Mouse (Mus musculus): ENCODE measurements around the gene Polr2e. TPM values are rescaled to one million over a fixed set of nuclear protein-coding genes. Genes with fewer than 3 reads are reported as not detected.

Gene Polr2e
- polyA plus RNA-seq, 1 experiment from 2014 or later: 54.3 TPM

GRCm38 (mm10) chr10:80021320-80021641 lies 18.3 kb downstream of the Polr2e start:
- Histone ChIP-seq H3K4me3 (ENCODE audit: inconsistent target) (no peak overlapping the region), H3K79me2 (ENCODE audit: inconsistent target) (peaks cover 98% of the 10 kb centered on the region), H3K36me3 (ENCODE audit: inconsistent target) (peaks cover 66% of the 10 kb centered on the region), H3K27ac (no peak overlapping the region)
- WGBS (ENCODE audit: missing documents): 73% methylated on average over 13 of the region's 13 CpGs

- H3K27ac ChIP-seq: no peak overlapping the region
- peaks cover 93% of the 10 kb centered on the region for H3K79me2 ChIP-seq (ENCODE audit: inconsistent target)
- 90% methylated on average over 17 of the region's 18 CpGs for WGBS (ENCODE audit: missing documents)
- H3K36me3 ChIP-seq (ENCODE audit: inconsistent target): peaks cover 61% of the 10 kb centered on the region
- no peak overlapping the region for H3K4me3 ChIP-seq (ENCODE audit: inconsistent target)
Measured at GRCm38 (mm10) chr10:80020603-80021319, 18.8 kb downstream of the Polr2e start.

- no peak overlapping the region for H3K4me3 ChIP-seq (ENCODE audit: inconsistent target)
- no peak overlapping the region for H3K27ac ChIP-seq
- 92% methylated on average over 11 of the region's 11 CpGs for WGBS (ENCODE audit: missing documents)
- peaks cover 55% of the 10 kb centered on the region for H3K36me3 ChIP-seq (ENCODE audit: inconsistent target)
- H3K79me2 ChIP-seq (ENCODE audit: inconsistent target): peaks cover 88% of the 10 kb centered on the region
Measured at GRCm38 (mm10) chr10:80020191-80020590, 19.4 kb downstream of the Polr2e start.

GRCm38 (mm10) chr10:80019471-80020131 lies 20.0 kb downstream of the Polr2e start:
- peaks cover 49% of the 10 kb centered on the region; the same call in 1 of the 2 replicates for H3K36me3 ChIP-seq (ENCODE audit: inconsistent target)
- 89% methylated on average over 19 of the region's 20 CpGs for WGBS (ENCODE audit: missing documents)
- H3K4me3 ChIP-seq (ENCODE audit: inconsistent target): no peak overlapping the region
- peak overlapping the region; percentile 97 for H3K27ac ChIP-seq
- peaks cover 82% of the 10 kb centered on the region for H3K79me2 ChIP-seq (ENCODE audit: inconsistent target)

- WGBS (ENCODE audit: missing documents): 20% methylated on average over 10 of the region's 15 CpGs
- H3K36me3 ChIP-seq (ENCODE audit: inconsistent target): peaks cover 46% of the 10 kb centered on the region; the same call in 1 of the 2 replicates
- peak overlapping the region; percentile 97 for H3K27ac ChIP-seq
- peak overlapping the region; percentile 90 for H3K4me3 ChIP-seq (ENCODE audit: inconsistent target)
- H3K79me2 ChIP-seq (ENCODE audit: inconsistent target): peaks cover 74% of the 10 kb centered on the region
Measured at GRCm38 (mm10) chr10:80018739-80019297, 20.8 kb downstream of the Polr2e start.

- H3K27ac ChIP-seq: peak overlapping the region; percentile 97
Measured at GRCm38 (mm10) chr10:80017771-80018170, 21.8 kb downstream of the Polr2e start.

GRCm38 (mm10) chr10:80017361-80017760 lies 22.2 kb downstream of the Polr2e start:
- Histone ChIP-seq H3K4me3 (ENCODE audit: inconsistent target) (peak overlapping the region; percentile 90), H3K27ac (peak overlapping the region; percentile 97), H3K79me2 (ENCODE audit: inconsistent target) (peaks cover 59% of the 10 kb centered on the region), H3K36me3 (ENCODE audit: inconsistent target) (peaks cover 31% of the 10 kb centered on the region; the same call in 1 of the 2 replicates)
- 0% methylated on average over 1 of the region's 3 CpGs for WGBS (ENCODE audit: missing documents)

More at GRCm38 (mm10) chr10:80017771-80018170, 21.8 kb downstream of the Polr2e start:
- peaks cover 63% of the 10 kb centered on the region for H3K79me2 ChIP-seq (ENCODE audit: inconsistent target)
- H3K4me3 ChIP-seq (ENCODE audit: inconsistent target): peak overlapping the region; percentile 90
- WGBS (ENCODE audit: missing documents): 2% methylated on average over 13 of the region's 14 CpGs
- peaks cover 35% of the 10 kb centered on the region; the same call in 1 of the 2 replicates for H3K36me3 ChIP-seq (ENCODE audit: inconsistent target)

DNA sequence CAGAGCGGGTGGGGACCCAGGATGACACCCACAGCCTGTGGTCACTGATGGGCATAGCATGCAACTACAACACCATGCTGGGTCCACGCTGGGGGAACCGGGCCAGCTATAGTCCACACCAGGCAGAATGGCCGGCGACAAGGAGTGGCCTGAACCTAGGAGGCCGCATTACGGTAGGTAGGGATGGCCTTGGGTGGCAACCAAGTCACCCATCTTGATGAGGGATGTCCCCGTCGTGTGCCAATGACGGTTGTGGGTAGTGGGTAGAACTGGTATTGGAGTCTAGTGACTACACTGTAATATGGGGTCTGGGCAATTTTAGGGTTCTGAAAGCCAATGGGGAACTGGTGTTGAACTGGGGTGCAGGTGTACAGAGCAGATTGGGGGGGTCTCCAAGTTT lies 22.7 kb downstream of the Polr2e start:
- Histone ChIP-seq H3K4me3 (ENCODE audit: inconsistent target) (peak overlapping the region; percentile 90), H3K36me3 (ENCODE audit: inconsistent target) (peaks cover 31% of the 10 kb centered on the region; the same call in 1 of the 2 replicates)
- WGBS (ENCODE audit: missing documents): 0% methylated on average over 10 of the region's 10 CpGs

GRCm38 (mm10) chr10:80016511-80016910 lies 23.1 kb downstream of the Polr2e start, which contains the start of gene Arhgap45:
Arhgap45 (plus strand) TSS chr10:80016653.
- Histone ChIP-seq H3K27ac (peak within 1 kb of the TSS; percentile 97), H3K4me3 (ENCODE audit: inconsistent target) (peak within 1 kb of the TSS; percentile 90), H3K36me3 (ENCODE audit: inconsistent target) (peaks cover 31% of the 10 kb centered on the region; the same call in 1 of the 2 replicates), H3K79me2 (ENCODE audit: inconsistent target) (peaks cover 51% of the 10 kb centered on the region)
- 0% methylated on average over 11 of the region's 11 CpGs for WGBS (ENCODE audit: missing documents)

More for the DNA sequence above, 22.7 kb downstream of the Polr2e start:
- H3K79me2 ChIP-seq (ENCODE audit: inconsistent target): peaks cover 55% of the 10 kb centered on the region
- H3K27ac ChIP-seq: peak overlapping the region; percentile 97

DNA sequence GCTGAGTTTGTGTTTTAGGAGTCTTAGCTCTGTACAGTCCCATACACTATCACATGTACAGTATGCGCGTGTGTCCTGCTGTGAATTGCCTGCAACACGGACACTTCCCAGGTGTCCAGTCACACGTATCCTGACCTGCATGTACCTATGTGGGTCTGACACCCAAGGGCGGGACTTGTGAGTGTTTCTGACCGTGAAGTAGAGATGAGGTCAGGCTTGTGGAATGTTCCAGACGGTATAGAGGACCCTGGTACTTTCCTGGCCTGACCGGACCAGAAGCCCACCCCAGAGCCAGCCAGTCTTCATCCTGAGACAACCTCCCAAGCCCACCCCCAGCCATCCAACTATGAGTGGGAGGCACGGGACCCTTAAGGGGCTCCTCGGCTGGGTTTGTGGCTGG lies 24.0 kb downstream of the Polr2e start:
- peaks cover 41% of the 10 kb centered on the region for H3K79me2 ChIP-seq (ENCODE audit: inconsistent target)
- peak overlapping the region; percentile 97; the same call in 1 of the 2 replicates for H3K27ac ChIP-seq
- no peak overlapping the region for H3K4me3 ChIP-seq (ENCODE audit: inconsistent target)
- peaks cover 29% of the 10 kb centered on the region; the same call in 1 of the 2 replicates for H3K36me3 ChIP-seq (ENCODE audit: inconsistent target)
- WGBS (ENCODE audit: missing documents): 89% methylated on average over 10 of the region's 10 CpGs

GRCm38 (mm10) chr10:80014484-80015290 lies 24.9 kb downstream of the Polr2e start:
- H3K79me2 ChIP-seq (ENCODE audit: inconsistent target): peaks cover 32% of the 10 kb centered on the region
- H3K36me3 ChIP-seq (ENCODE audit: inconsistent target): peaks cover 31% of the 10 kb centered on the region
- H3K4me3 ChIP-seq (ENCODE audit: inconsistent target): no peak overlapping the region
- H3K27ac ChIP-seq: no peak overlapping the region
- WGBS (ENCODE audit: missing documents): 81% methylated on average over 24 of the region's 28 CpGs

DNA sequence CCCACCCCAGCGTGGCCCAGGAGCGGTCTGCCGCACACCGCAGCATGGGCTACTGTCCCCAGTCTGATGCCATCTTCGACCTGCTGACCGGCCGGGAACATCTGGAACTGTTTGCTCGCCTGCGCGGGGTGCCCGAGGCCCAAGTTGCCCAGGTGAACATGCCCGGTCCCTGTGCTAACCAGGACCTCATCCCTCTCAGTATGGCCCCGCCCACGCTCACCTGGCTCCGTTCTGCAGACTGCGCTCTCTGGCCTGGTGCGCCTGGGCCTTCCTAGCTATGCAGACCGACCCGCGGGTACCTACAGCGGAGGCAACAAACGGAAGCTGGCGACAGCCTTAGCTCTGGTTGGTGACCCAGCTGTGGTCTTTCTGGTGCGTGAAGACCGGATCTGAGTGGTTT lies 26.0 kb downstream of the Polr2e start:
- Histone ChIP-seq H3K27ac (no peak overlapping the region), H3K36me3 (ENCODE audit: inconsistent target) (peaks cover 35% of the 10 kb centered on the region), H3K79me2 (ENCODE audit: inconsistent target) (peaks cover 22% of the 10 kb centered on the region), H3K4me3 (ENCODE audit: inconsistent target) (no peak overlapping the region)
- WGBS (ENCODE audit: missing documents): 96% methylated on average over 25 of the region's 25 CpGs

GRCm38 (mm10) chr10:80011740-80012139 lies 27.9 kb downstream of the Polr2e start:
- Histone ChIP-seq H3K79me2 (ENCODE audit: inconsistent target) (peaks cover 3% of the 10 kb centered on the region), H3K4me3 (ENCODE audit: inconsistent target) (no peak overlapping the region), H3K36me3 (ENCODE audit: inconsistent target) (peaks cover 52% of the 10 kb centered on the region), H3K27ac (no peak overlapping the region)
- WGBS (ENCODE audit: missing documents): 94% methylated on average over 6 of the region's 6 CpGs

- H3K79me2 ChIP-seq (ENCODE audit: inconsistent target): no peaks in the 10 kb centered on the region
- H3K4me3 ChIP-seq (ENCODE audit: inconsistent target): no peak overlapping the region
- H3K27ac ChIP-seq: no peak overlapping the region
- 92% methylated on average over 6 of the region's 8 CpGs for WGBS (ENCODE audit: missing documents)
- H3K36me3 ChIP-seq (ENCODE audit: inconsistent target): peaks cover 56% of the 10 kb centered on the region
Measured at GRCm38 (mm10) chr10:80004233-80004705, 35.3 kb downstream of the Polr2e start.
